Mouse (Mus musculus) left cerebral cortex, adult 8-10 months (tissue): ENCODE results near the gene Ttc23l. TPM values are rescaled to one million over a fixed set of nuclear protein-coding genes. Genes with fewer than 3 reads are reported as not detected.
"Not testable (repeated sequence)": the region's sequence is repeated elsewhere in the genome, so short reads cannot be mapped to it uniquely, and the experiment has no call there.

ENCODE experiments used
- DNase-seq, 2 experiments: peaks; one replicate each; pipeline ENCODE4 v3.0.0; 2022; ENCODE audit warnings: low spot score in 2 of 2
- total RNA-seq, 4 experiments: library from RNA; stranded (reverse); gene quantifications; 2 replicates each; pipeline ENCODE4 v1.2.4; 2022

The Ttc23l gene
- total RNA-seq, 4 experiments from 2014 or later: not detected

- DNase-seq: no peak
Measured at GRCm38 (mm10) chr15:10515166-10515565, 43.3 kb downstream of the Ttc23l start.

GRCm38 (mm10) chr15:10506099-10506498, 52.4 kb downstream of the Ttc23l start:
- no peak for DNase-seq

DNA sequence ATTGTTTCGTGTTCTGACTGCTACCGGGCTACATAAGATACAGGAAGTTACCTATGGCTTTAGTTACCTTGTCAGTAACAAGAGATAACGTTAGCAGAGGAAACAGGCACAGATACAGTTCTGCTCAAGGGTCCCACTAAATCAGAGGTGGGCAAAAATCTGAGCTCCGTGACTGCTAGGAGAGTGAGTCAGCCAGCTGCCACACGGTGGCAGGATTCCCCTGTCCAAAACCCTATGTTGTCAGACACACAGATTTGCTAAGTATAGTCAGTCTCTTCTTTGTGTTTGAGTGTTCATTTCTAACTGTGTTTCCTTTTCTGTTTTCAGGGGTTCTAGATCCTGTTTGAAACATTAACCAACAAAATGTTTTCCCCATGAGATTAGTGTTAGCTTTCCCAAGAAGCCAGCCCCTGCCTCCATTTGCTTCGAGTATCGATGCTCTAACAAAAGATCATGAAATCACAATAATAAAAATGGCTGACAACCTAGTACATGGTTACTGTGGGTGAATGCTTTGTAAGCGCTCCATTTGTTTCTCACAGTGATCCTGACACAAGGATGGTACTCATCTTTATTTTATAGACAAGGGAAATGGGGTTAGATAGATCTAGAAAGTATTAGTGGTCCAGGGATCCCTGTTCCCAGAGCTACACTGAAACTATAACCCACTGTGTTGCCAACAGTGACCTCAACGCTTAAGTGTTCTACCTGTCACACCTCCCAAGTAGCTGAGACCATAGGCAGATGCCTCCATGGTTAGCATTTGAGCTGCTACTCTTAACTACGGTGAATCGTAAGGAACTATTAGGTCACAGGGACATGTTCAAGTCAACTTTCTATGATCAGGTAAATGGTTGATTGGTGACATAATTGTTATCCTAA, 57.4 kb downstream of the Ttc23l start:
- peak in 1 of 2 experiments; percentile 23 for DNase-seq

- DNase-seq: no peak
Measured at GRCm38 (mm10) chr15:10500035-10500434, 58.4 kb downstream of the Ttc23l start.

DNA sequence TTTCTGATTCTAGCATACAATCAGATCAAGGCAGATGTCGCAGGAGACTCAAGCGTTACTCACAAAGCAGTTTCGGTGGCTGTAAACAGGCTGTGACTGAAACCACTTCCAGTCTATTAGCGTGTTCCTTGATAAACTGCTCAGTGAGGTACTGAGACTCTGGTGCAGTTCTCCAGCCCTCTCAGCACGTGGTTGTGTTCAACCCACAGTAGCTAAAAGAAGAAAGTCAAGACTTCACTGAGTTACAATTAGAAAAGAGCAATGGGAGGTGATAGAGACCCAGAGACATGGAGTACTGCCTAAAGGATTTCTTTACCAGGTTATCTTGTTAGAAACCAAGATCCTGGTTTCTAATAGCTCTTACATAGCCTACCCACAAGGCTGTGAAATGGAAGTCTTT, 58.9 kb downstream of the Ttc23l start:
- no peak for DNase-seq

DNA sequence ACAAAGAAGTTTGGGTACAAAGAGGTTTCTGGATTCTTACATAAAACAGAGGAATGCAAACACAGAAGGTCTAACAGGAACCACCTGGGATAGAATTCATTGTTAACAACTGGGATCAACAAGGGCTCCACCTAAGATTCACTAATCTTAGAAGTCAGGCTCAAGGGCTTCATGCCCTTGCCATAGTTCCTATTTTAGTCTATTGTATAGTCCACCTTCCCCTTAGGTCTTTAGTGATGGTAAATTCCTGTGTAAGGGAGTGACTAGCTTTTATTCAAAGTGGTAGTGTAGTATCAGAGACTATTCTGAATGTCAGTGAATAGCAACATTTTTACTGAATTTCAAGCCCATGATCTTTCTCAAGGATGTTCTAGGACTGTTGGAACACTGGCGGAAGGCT, 61.8 kb downstream of the Ttc23l start:
- DNase-seq: not testable (repeated sequence)

GRCm38 (mm10) chr15:10495944-10496343, 62.5 kb downstream of the Ttc23l start:
- no peak for DNase-seq

- DNase-seq: peak in 1 of 2 experiments; percentile 22
Measured at GRCm38 (mm10) chr15:10490101-10490500, 68.4 kb downstream of the Ttc23l start.

DNA sequence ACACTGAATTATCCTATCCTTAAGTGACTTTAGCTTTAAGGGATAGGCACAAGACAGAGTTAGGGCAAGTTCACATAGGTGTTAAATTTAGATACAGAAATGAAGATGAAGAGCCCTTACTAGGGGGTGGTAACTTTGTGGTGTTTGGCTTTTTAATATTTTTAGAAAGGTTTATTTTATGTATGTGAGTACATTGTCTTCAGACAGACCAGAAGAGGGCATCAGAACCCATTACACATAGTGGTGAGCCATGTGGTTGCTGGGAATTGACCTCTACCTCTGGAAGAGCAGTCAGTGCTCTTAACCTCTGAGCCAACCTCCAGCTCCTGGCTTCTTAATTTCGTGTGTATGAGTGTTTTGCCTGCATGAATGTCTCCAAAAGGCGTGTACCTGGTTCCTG, 71.2 kb downstream of the Ttc23l start:
- no peak for DNase-seq

DNA sequence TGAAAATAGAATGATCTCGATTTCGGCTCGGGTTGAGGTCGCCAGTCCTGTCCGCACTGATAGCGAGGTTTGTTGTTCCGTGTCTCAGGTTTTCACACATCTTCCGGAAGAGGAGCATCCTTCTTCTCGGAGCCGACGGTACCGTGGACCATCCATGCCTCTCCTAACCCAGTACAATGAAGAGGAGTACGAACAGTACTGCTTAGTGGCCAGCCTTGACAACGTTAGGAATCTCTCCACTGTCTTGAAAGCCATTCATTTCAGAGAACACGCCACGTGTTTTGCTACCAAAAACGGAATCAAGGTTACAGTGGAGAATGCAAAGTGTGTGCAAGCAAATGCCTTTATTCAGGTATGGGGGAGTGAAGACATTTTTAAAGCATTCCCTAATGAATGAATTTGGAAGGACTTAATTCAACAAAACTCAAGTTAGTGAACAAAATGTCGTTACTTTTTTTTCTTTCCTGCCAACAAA, 72.1 kb downstream of the Ttc23l start:
- DNase-seq: no peak

DNA sequence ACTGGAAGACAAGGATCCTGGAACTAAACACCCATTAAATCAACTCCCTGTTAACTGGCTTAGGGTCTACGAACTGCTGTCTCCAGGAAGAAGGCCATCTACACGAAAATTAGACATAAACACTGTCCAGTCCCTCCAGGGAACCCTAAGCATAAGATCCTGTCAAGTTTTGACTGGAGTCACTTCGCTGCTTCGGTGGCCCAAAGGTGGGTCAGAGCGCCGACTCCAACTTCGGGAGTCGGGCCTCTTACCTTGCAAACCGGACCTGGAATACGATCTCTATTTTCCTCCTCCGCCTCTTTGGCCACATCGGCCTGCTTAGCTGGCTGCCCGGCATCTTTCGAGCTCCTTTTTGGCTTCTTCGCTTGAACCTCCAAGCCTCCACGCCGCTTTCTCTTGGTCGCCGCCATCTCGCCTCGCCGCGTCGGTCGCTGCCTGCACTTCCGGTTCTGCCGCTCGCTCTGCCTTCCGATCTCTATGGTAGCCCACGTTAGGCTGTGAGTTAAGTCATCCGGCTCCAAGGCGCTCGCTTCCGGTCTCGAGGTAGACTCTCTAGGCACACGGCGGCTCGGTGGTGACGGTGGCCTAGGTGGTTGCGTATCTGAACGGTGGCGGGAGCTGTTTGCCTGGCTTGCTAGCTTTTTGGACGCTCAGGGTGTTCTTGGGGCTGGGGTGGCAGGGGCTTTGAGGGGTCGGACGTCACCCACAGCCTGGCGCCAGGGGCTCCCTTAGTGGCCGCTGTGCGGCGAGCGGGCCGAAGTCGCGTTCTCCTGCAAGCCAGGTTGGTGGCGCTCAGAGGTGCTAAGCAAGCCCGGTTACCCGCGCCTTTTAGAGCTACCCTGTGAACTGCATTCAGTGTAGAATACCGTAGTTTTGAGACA, 72.7 kb downstream of the Ttc23l start, which contains the start of the genes Brix1 and Rad1:
Gene Brix1 (minus strand): TSS at position 464 of the 881 bp plus-strand sequence.
Gene Rad1 (plus strand): TSS at position 535 of the 881 bp plus-strand sequence.
- DNase-seq: peak; percentile 89 to 95

- DNase-seq: no peak
Measured at GRCm38 (mm10) chr15:10470941-10471340, 87.5 kb downstream of the Ttc23l start.

GRCm38 (mm10) chr15:10470151-10470831, 88.2 kb downstream of the Ttc23l start, which contains the start of gene Dnajc21:
Dnajc21 (minus strand) TSS chr15:10470516.
- peak; percentile 52 to 71 for DNase-seq

GRCm38 (mm10) chr15:10469641-10470150, 88.8 kb downstream of the Ttc23l start:
- DNase-seq: peak in 1 of 2 experiments; percentile 19

- no peak for DNase-seq
Measured at GRCm38 (mm10) chr15:10468761-10469160, 89.7 kb downstream of the Ttc23l start.

DNA sequence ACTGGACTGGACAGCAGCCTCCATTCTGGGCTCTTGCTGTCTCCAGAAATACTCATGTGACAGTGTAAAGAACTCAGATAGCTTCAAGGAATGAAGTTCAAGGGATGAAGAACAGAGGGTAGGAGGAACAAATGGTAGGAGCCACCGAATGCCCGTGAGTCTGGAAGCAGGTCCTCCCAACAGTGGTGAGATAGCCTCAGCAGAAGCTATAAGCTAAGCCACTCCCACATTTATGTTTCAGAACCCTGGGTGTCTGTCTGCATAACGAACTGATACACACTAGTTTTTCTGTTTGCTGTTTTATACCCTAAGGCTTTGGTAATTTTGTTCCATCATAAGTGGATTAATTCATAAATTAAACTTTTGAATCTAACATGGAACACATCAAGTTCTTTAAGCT, 93.8 kb downstream of the Ttc23l start:
- DNase-seq: no peak

DNA sequence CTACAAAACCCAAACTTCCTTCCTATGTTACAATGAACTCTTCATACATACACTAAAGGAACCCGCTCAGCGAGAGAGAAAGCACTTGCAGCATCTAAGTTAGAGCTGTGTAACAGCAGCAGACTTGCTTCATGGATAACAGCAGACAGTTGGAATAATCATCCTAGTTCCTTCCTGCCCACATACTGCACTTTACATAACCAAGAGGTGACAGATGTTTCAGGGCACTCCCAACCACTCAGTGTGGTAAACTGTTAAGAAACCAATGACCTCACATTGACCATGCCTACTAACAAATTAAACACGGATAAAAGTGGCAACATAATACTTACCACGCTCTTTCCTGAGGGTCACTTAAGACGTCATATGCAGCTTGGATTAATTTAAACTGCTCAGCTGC, 94.9 kb downstream of the Ttc23l start:
- no peak for DNase-seq

DNA sequence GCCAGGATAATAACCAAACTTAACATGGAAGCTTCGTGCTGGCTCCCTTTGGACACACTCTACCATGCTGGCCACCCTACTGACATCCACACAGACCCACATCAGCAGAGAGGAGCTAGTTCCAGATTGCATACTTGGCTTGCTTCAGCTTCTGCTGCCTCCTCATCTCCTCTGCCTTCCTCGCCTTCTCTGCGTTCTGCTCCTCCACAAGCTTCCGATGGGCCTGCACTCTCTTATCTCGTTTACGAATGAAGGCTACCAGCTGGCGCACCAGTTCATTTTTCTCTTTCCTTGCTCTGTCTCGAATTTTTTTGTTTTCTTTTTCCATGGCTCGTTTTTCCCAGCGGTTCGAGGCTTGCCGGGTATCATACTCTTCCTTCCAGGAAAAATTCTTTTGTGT, 97.5 kb downstream of the Ttc23l start:
- no peak for DNase-seq
